Mouse (Mus musculus) embryonic fibroblast, embryonic 13.5 days (primary cell): ENCODE results near the gene Gbgt1. TPM values are rescaled to one million over a fixed set of nuclear protein-coding genes. Genes with fewer than 3 reads are reported as not detected.
A peak's percentile ranks its signal among the peaks of the same experiment; 100 is the strongest.
"Not testable (repeated sequence)": the region's sequence is repeated elsewhere in the genome, so short reads cannot be mapped to it uniquely, and the experiment has no call there.

Source experiments
- H3K27ac ChIP-seq: 2 replicates; pipeline ENCODE4 v1.5.1; 2012; ENCODE audit warnings: low read length, control low read depth, inconsistent platforms; ENCODE audit not compliant: insufficient read depth
- H3K4me1 ChIP-seq: 2 replicates; pipeline ENCODE4 v1.6.1; 2011; ENCODE audit warnings: low read length; ENCODE audit not compliant: control insufficient read depth, insufficient read depth
- H3K4me3 ChIP-seq: 2 replicates; pipeline ENCODE4 v1.5.1; 2011; ENCODE audit warnings: mild to moderate bottlenecking, control low read depth, low read length; ENCODE audit not compliant: insufficient read depth
- CTCF ChIP-seq: IDR thresholded peaks from 2 replicates; pipeline ENCODE4 v1.5.1; 2011; ENCODE audit warnings: mild to moderate bottlenecking, control low read depth, low read length, moderate library complexity, borderline replicate concordance; ENCODE audit not compliant: insufficient read depth
- POLR2A ChIP-seq: IDR thresholded peaks from 2 replicates; pipeline ENCODE4 v1.6.1; 2011; ENCODE audit warnings: low read depth, mild to moderate bottlenecking, control low read depth, low read length, moderate library complexity
- polyA plus RNA-seq: library from polyadenylated mRNA; stranded (reverse); fragments of >200 nt; gene quantifications from 2 replicates; pipeline ENCODE4 v1.2.4, GENCODE M21; 2011; ENCODE audit warnings: low read depth; ENCODE audit not compliant: missing spikeins, insufficient read length

The Gbgt1 gene
- polyA plus RNA-seq, 1 experiment = not detected

DNA sequence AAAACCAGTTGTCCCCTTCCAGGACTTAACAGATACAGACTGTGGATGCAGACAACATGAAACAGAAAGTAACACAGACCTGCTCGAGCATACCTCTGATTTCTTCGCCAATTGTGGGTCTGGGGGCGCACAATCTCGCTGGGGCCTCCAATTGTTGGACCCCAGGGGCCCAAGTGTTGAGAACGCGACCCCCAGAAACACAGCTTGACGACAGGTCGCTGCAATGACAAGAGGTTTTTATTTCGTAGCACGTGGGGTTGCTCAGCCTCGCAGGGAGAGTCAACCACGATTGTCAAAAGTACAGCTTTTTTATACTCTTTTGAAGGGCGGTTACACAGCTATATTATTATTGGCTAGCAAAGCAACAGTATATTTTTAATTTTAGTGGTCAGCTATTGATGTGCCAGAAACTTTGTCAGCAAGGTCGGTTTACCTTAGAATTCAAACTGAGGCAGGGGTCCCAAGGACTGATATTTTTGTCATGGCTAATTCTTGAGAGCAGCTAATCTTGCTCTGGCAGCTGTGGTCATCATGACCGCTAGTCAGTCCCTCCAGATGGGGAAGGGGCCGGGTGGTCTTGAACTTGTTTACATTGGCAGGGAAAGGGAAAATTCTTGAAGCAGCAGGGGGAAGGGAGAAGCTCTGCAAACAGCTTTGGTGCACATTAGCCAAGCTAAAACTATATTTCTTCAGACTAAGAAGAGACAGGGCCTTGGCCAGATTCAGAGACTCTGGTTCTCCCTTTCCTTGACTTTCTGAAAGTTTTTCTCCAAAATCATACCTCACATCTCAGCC lies 693 bp upstream of the Gbgt1 start:
- no peak overlapping the region for H3K4me3 ChIP-seq
- H3K4me1 ChIP-seq = no peaks in the 10 kb centered on the region
- H3K27ac ChIP-seq = no peak overlapping the region
- TF ChIP-seq POLR2A = no peak
- no peak for TF ChIP-seq CTCF

DNA sequence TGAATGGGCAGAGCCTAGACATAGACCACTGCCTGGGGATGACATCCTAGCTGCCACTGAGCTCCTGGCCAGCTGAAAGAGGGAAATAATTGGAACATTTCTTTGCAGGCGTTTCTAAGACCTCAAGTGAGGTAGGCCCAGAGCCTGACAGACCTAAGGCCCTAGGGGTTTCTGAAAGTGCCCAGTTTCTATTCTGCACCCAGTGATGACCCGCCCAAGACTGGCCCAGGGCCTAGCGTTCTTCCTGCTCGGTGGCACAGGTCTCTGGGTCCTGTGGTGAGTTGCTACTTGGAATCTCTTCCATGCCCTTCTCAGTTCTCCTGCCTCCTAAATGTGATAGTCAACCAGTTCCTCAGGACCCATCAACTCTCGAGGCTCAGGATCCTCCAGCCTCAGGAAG lies 870 bp downstream of the Gbgt1 start:
- H3K4me1 ChIP-seq = no peaks in the 10 kb centered on the region
- no peak overlapping the region for H3K27ac ChIP-seq
- TF ChIP-seq CTCF (no peak), POLR2A (no peak)
- no peak overlapping the region for H3K4me3 ChIP-seq

DNA sequence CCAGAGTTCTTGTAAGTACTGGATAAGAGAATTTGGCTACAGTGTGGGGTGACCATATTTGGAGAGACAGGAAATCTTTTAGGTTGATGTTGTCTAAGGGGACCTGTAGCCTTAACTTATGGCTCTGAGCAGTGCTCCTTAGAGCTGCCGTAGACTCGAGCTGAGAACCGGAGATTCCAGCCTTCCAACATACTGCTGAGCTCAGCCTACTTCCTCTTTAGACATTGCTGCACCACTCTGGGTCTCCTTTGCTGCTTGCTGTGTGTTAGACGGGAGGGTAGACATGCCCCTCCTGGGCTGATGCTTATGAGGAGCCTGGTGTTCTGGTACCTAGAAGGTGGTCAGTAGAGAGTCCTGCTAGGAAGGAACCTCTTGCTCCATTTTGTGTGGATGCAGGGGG lies 1.7 kb downstream of the Gbgt1 start:
- no peaks in the 10 kb centered on the region for H3K4me1 ChIP-seq
- no peak for TF ChIP-seq CTCF
- no peak overlapping the region for H3K4me3 ChIP-seq
- no peak overlapping the region for H3K27ac ChIP-seq

DNA sequence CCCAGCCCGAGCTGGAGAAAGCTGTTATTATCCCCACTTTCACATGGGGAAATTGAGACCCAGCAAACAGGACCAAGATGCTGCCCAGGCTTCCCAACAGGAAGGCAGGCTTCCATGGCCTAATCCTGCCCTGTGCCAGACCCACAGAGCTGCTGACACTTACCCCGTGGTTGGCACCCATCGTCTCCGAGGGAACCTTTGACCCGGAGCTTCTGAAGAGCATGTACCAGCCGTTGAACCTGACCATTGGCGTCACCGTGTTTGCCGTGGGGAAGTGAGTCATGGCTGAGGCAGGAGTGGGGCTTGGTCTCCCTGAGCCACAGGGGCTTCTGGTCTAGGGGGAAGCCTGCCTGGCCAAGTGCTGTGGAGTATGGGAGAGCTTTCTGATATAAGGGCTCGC lies 6.3 kb downstream of the Gbgt1 start:
- Histone ChIP-seq H3K27ac (no peak overlapping the region), H3K4me3 (no peak overlapping the region), H3K4me1 (no peaks in the 10 kb centered on the region)
- TF ChIP-seq POLR2A (no peak), CTCF (no peak)

DNA sequence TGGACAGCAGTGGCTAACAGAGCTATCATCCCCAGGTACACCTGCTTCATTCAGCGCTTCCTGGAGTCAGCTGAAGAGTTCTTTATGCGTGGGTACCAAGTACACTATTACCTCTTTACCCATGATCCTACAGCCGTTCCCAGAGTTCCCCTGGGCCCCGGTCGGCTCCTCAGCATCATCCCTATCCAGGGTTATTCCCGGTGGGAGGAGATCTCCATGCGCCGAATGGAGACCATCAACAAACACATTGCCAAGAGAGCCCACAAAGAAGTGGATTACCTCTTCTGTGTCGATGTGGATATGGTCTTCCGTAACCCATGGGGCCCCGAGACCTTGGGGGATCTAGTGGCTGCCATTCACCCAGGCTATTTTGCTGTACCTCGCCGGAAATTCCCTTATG lies 8.0 kb downstream of the Gbgt1 start:
- TF ChIP-seq CTCF = no peak
- TF ChIP-seq POLR2A = no peak
- Histone ChIP-seq H3K4me1 (no peaks in the 10 kb centered on the region), H3K4me3 (no peak overlapping the region), H3K27ac (no peak overlapping the region)

DNA sequence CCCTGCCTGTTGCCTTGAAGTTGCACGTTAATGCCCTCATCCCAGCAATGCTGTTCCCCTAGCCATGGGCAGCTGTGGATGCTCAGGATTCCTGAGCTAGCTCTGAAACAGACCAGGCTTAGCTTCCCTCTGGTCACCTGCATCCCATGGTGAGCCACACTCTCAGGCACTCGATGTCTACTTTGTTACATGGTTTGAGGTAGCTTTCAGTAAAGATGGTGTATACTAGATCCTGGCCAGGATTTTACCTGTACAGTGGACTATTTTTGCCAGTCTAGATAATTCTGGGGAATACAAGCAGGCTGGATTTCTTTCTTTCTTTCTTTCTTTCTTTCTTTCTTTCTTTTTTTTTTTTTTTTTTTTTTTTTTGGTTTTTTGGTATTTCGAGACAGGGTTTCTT lies 9.1 kb downstream of the Gbgt1 start, which contains the start of gene Gm10134:
Gene Gm10134, plus strand, starts transcription at position 301 of the 400 bp plus-strand sequence.
- no peak within 1 kb of the TSS for H3K27ac ChIP-seq
- H3K4me3 ChIP-seq = no peak within 1 kb of the TSS
- TF ChIP-seq POLR2A (no peak), CTCF (no peak)
- no peaks in the 10 kb centered on the region for H3K4me1 ChIP-seq

DNA sequence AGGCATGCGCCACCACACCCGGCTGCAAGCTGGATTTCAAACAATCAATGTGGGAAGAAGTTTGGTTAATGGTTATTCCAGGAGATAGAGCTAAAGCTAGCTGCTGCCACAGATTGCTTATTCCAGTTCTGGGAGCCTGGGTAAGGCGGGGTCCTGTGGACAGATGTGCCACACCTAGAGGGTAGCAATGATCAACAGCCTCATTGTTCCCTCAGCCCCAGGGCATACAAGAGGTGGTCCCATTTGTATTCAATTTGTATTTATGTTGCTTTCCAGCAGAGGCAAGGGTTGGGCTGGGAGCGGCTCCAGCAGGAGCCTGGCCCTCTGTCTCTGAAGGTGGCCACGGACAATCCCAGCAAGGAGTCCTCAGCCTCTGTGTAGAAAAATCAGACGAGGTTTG lies 9.6 kb downstream of the Gbgt1 start:
- Histone ChIP-seq H3K4me1 (no peaks in the 10 kb centered on the region), H3K4me3 (no peak overlapping the region), H3K27ac (no peak overlapping the region)
- TF ChIP-seq CTCF (no peak), POLR2A (no peak)

DNA sequence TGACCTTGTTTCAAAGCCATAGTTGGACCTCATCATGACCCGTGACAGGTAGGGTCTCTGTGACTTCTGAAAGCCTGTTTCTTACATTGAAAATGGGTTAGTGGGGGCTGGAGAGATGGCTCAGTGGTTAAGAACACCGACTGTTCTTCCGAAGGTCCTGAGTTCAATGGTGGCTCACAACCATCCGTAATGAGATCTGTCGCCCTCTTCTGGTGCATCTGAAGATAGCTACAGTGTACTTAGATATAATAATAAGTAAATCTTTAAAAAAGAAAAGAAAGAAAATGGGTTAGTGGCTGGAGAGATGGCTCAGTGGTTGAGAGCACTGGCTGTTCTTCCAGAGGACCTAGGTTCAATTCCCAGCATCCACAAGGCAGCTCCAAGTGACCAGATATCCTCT lies 14.9 kb downstream of the Gbgt1 start:
- H3K4me1 ChIP-seq, H3K27ac ChIP-seq, H3K4me3 ChIP-seq: not testable (repeated sequence)

DNA sequence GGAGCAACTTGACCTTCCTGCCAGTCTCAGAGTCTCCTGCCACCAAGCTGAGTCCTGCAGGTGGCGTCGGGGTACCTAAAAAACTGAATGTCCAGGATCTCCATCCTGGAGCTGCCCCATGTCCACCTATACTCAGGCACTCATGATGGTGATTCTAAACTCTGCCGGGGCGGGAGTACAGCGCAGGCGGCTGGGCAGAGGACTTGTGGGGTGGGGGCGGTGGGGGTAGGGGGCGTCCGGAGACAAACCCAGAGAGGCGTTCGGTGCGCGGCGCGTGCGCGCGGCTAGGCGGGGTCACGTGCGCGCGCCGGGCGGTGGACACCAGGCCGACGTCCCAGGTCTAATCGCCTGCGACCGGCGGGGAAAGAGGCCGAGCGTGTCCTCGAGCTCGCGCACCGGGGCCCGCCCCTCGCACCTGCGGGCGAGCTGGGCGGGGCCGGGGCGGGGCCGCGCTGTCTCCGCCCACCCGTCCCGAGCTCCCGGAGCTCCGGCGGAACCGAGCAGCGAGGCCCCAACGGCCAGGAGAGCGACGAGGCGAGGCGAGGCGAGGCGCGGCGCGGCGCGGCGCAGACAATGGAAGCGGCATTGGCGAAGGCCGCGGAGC lies 16.2 kb downstream of the Gbgt1 start, which contains the start of gene Ralgds:
Gene Ralgds, plus strand, starts transcription at position 328 of the 604 bp plus-strand sequence.
- TF ChIP-seq POLR2A = peak; percentile 46
- TF ChIP-seq CTCF = no peak
- Histone ChIP-seq H3K4me3 (peak within 1 kb of the TSS; percentile 52), H3K4me1 (0 out of 2 replicates have a peak, but pooled peaks cover 4% of the 10 kb centered on the region), H3K27ac (no peak within 1 kb of the TSS)
